Mouse (Mus musculus): ENCODE results near the gene Nemp1.

The Nemp1 gene

GRCm38 (mm10) chr10:127721671-127722418 lies 55.1 kb downstream of the Nemp1 start:
- no peak for DNase-seq (ENCODE audit: low read depth, low spot score)

GRCm38 (mm10) chr10:127724178-127724577 lies 57.5 kb downstream of the Nemp1 start, which contains the start of gene Tac2:
Tac2 (plus strand) TSS chr10:127724478.
- no peak for DNase-seq (ENCODE audit: low read depth, low spot score)

DNA sequence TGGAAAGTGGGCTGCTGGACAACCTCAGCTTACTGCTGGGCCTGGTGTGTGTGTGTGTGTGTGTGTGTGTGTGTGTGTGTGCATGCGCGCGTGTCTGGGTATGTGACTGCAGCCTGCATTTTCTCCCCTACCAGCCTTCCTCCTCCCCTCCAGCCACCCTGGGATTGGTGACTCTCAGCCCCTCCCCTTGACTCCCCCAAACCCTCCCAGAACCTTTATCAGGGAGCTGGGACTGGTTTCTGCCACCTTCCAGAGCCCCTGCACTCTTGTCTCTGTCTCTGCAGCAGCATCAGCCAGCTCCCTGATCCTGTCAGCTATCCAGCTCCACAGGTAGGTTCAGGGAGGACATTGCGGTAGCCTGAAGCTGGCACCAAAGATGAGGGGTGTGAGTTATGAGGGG lies 58.4 kb downstream of the Nemp1 start:
- no peak for DNase-seq (ENCODE audit: low read depth, low spot score)

DNA sequence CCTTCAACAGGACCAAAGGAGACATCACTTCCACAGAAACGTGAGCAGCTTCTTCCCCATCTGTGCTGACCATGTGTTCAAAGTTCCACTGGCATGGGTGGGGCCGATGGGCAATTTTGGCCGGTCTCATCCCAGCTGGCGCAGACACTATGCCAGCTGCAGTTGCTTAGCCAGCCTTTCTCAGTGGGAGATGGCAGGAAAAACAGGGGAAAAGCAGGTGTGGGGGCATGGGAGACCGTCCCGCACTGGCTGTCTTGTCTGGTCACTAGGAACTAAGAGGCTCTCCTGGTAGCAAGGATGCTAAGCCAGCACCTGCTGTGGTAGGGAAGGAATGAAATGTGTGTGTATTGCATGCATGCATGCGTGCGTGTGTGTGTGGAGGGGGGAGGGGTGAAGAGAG lies 61.7 kb downstream of the Nemp1 start:
- DNase-seq (ENCODE audit: low read depth, low spot score), result no peak

GRCm38 (mm10) chr10:127730285-127730932 lies 63.7 kb downstream of the Nemp1 start:
- no peak for DNase-seq (ENCODE audit: low read depth, low spot score)

DNA sequence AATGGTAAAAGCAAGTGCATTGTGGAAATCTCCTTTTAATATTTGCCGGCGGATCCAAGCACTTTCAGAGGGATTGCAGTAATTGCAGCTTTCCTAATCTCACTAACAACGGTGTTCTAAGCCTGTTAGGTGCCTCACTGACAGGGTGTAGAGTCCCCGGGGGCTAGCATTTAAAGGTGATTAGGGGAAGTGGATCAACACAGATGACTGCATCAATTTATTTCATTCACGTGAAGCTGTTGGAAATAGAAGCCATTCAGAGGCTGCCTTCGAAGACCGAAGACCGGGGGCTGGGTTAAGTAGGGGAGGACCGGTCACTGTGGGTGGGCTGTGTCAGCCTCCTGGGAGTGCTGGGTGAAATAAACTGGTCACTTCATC lies 64.2 kb downstream of the Nemp1 start:
- no peak for DNase-seq (ENCODE audit: low read depth, low spot score)

DNA sequence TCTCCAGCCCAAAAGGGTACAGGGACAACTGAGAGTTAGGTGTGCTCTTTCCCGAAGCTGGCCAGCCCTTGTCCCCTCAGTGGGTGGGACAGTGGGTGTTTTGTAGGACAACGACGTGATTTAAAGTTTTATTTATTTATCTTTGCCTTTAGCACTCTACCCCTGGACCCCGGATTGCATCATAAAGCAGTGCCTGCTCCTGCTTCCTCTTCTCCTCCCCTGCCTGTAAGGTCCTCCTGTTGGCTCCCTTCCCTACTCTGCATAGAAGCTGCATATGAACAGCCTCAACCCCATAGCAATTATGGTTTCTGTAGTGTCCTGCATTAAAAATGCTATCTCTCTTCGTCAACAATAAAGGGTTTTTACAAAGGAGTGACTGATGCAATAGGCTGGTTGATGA lies 64.7 kb downstream of the Nemp1 start:
- no peak for DNase-seq (ENCODE audit: low read depth, low spot score)

GRCm38 (mm10) chr10:127734434-127734833 lies 67.7 kb downstream of the Nemp1 start:
- DNase-seq (ENCODE audit: low read depth, low spot score), result no peak

DNA sequence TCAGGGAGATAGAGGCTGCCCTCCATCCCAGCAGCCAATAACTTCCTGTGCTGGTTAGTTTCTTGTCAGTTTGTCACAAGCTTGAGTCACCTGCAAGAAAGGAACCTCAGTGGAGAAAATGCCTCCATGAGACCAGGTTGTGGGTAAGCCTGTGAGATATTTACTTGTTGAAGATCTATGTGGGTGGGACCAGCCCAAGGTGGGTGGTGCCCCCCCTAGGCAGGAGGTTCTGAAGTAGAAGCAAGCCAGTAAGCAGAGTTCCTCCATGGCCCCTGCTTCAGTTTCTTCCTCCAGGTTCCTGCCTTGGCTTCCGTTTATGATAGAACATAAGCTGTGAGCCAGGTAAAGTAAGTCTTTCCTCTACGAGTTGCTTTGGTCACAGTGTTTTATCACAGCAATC lies 69.6 kb downstream of the Nemp1 start:
- DNase-seq (ENCODE audit: low read depth, low spot score), result no peak

DNA sequence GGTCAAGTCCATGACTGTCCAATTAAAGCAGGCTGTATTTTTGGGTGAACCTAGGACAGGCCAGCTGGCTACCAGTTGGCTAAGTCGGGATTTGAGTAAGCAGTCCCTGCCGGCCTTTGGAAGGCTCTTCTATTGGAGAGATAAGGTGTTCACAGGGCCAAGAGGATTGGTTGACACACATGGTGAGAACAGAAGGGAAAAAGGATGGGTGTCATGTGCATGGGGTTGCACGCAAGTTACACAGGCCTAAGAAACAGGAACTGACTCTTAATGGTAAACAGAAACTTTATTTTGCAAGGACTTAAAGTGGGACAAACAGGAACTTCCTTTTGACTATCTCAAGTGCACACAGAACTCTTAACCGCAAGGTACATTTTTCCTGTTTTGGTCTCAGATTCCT lies 70.2 kb downstream of the Nemp1 start:
- no peak for DNase-seq (ENCODE audit: low read depth, low spot score)

- no peak for DNase-seq (ENCODE audit: low read depth, low spot score)
Observed at GRCm38 (mm10) chr10:127737552-127737951, 70.9 kb downstream of the Nemp1 start.

GRCm38 (mm10) chr10:127738151-127738882 lies 71.6 kb downstream of the Nemp1 start:
- no peak for DNase-seq (ENCODE audit: low read depth, low spot score)

DNA sequence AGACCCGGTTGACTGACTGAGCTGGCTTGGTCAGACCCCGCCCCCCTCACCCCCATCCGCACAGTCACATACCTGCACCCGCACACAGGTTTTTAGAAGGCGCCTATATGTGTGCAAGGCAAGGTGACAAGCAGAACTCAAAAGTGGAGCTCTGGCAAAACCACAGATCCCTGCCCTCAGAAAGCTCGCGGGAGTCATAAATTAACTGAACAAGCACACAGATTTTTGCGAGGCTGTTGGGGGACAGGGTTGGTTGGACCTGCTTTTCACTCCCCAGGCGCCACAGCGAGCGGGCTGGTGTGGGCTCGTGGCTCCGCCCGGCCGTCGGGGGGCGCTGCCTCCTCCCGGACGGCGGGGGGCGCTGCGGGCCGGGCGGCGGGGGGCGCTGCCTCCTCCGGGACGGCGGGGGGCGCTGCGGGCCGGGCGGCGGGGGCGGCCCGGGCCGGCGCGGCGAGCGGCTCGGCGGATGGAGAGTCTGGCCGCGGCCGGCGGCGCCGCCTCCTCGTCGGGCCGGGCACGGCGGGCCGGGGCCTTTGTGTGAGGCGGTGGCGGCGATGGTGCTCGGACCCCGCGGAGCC lies 72.5 kb downstream of the Nemp1 start, which contains the start of gene Zbtb39:
Zbtb39 (plus strand) TSS at position 456 of the 578 bp plus-strand sequence.
- DNase-seq (ENCODE audit: low read depth, low spot score), result peak; percentile 70

GRCm38 (mm10) chr10:127739661-127740161 lies 73.0 kb downstream of the Nemp1 start:
- DNase-seq (ENCODE audit: low read depth, low spot score), result no peak

- no peak for DNase-seq (ENCODE audit: low read depth, low spot score)
Observed at GRCm38 (mm10) chr10:127744661-127745060, 78.0 kb downstream of the Nemp1 start.

GRCm38 (mm10) chr10:127745886-127746285 lies 79.2 kb downstream of the Nemp1 start:
- no peak for DNase-seq (ENCODE audit: low read depth, low spot score)

DNA sequence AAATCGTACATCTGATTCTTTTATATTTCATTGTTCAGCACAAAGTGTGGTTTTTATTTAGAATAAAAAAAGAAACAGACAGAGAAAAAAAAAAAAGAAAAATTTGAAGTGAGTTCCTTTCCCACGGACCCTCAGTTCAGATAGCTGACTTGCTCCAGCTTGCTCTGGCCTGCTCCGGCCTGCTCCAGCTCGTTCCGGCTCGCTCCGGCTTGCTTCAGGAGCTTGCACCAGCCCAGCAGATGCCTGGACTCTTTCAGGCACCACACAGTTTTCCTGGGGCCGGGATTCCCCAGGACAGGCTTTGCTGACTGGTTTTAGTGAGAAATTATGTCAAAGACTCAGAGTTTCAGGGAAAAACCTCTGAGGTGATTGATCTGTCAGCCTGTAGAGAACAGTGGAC lies 80.6 kb downstream of the Nemp1 start:
- no peak for DNase-seq (ENCODE audit: low read depth, low spot score)

DNA sequence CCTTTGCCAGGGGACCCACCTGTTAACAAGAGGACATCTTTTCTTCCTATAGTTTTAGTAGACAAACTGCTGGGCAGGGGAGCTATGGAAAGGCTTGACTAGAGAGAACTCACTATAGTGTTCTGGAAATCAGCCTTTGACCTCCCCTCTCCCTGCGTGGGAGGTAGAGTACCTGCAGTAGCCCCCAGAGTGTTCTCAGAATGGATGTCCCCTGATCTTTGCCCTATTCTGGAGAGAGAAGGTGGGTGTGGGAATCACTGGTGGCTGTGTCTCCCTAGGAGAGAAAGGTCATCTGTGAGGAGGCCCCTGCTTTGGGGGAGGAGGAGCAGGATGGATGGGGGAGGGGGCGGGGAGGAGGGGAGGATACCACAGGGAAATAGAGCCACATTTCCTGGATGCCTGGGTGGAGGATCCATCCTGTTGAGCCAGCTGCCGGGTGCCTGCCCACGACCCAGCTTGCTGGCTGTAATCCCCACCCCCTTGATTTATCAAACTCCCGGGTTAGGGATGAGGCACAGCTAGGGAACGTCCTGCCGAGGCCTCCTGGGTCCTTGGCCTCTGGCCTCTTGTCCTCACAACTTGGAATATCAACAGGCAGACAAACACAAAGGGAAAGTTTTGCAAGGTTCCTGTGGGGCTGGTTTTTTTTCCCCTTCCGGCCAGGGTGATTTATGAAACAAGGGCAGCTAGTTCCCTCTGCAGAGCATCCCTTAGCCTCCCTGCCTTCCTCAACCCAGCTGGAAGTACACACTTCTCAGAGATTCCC lies 82.3 kb downstream of the Nemp1 start:
- no peak for DNase-seq (ENCODE audit: low read depth, low spot score)

DNA sequence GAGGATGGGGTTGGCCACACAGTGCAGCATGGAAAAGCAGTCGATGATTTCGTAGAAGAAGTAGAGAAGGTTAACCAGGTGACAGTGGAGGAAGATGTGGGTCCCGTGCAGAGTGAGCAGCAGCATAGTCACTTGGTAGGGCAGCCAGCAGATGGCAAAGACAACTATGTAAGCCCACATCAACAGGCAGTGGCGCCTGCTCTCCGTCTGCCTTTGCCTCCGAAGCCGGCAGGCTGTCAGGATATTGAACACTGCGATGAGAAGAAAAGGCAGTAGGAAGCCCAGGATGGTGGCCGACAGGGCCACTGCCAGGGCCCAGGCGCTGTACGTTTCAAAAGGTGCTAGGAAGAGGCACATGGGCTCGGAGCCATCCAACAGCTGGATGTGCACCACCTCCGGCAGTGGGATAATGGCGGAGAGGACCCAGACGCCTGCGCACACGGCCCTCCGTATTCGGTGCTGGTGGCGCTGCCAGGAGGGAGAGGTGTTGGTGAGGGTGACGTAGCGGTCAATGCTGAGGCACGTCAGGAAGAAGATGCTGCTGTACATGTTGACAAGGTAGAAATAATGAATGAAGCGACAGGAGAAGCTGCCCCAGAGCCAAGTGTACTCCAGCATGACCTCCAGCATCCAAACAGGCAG lies 83.6 kb downstream of the Nemp1 start:
- no peak for DNase-seq (ENCODE audit: low read depth, low spot score)
